Mouse (Mus musculus): ENCODE measurements around the gene Wwc2. TPM values are rescaled to one million over a fixed set of nuclear protein-coding genes. Genes with fewer than 3 reads are reported as not detected.

Gene Wwc2
- polyA plus RNA-seq, 1 experiment from 2014 or later, result 10.6 TPM

DNA sequence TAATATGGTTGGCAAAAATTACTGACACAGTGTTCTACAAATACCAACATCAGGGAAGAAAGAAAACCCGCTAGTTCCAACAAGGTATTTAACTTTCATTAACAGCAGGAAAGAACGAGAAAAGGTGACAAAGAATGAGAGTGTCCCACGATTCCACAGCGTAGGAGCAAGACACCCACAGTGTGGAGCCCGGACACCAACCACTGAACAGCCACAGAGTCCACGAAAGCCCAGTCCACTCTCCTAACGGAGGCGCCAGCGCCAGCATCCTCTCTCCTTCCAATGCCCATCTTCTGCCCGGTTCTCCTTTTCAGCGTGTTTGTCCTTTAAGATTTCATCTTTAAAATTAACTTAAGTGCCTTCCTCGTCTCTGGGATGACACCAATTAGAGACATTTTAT is 61.1 kb downstream of the Wwc2 start:
- DNase-seq (ENCODE audit: low spot score) (no peak), ATAC-seq (replicated peaks; ENCODE audit: low FRiP score, low TSS enrichment, low read depth) (no peak)
- Histone ChIP-seq H3K9me3 (ENCODE audit: control insufficient read depth, low read length) (no peaks in the 10 kb centered on the region), H3K4me3 (ENCODE audit: low read depth, low read length) (no peak overlapping the region), H3K4me1 (replicated peaks; ENCODE audit: control insufficient read depth, insufficient read depth, low read length) (peaks cover 39% of the 10 kb centered on the region), H3K9ac (ENCODE audit: low read length) (no peak overlapping the region), H3K4me2 (ENCODE audit: low read length) (no peak overlapping the region), H3K27me3 (replicated peaks; ENCODE audit: control insufficient read depth, insufficient read depth, low read length) (no peaks in the 10 kb centered on the region), H3K27ac (ENCODE audit: low read depth) (no peak overlapping the region), H3K36me3 (ENCODE audit: control insufficient read depth, insufficient read depth, low read length) (no peaks in the 10 kb centered on the region)
- WGBS, result 93% methylated on average over 12 of the region's 12 CpGs

DNA sequence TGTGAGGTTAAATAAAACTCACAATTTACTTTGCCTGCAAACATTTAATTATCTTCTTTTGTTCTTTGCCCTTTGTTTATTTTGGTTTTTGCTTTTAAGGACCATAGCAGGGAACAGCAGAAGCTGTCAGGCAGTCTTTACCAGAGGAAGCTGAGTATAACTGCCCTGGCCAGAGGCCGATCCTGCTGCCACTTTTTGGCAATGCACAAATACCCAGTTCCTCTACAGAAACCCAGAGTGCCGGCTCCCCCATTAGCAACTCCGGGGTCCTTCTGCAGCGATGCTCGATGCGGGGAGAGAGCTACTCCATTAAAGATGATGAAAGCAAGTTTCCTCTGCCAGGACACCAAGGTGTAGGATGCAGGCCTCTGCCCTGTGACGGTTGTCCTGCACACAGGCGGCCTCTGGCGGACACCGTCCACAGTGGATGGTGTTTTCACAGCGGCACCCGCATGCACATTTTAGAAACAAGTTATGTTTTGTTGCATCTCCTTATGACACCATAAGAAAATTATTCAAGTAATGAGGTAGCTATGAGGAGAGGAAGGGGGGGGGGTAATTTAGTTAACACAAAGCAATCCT is 62.0 kb downstream of the Wwc2 start:
- H3K4me2 ChIP-seq (ENCODE audit: low read length), result no peak overlapping the region
- H3K4me1 ChIP-seq (replicated peaks; ENCODE audit: control insufficient read depth, insufficient read depth, low read length), result peaks cover 31% of the 10 kb centered on the region
- 75% methylated on average over 12 of the region's 12 CpGs for WGBS
- no peaks in the 10 kb centered on the region for H3K27me3 ChIP-seq (replicated peaks; ENCODE audit: control insufficient read depth, insufficient read depth, low read length)
- ATAC-seq (replicated peaks; ENCODE audit: low FRiP score, low TSS enrichment, low read depth) (no peak), DNase-seq (ENCODE audit: low spot score) (no peak)
- H3K27ac ChIP-seq (ENCODE audit: low read depth), result no peak overlapping the region
- H3K36me3 ChIP-seq (ENCODE audit: control insufficient read depth, insufficient read depth, low read length), result no peaks in the 10 kb centered on the region
- no peak overlapping the region for H3K4me3 ChIP-seq (ENCODE audit: low read depth, low read length)
- no peak overlapping the region for H3K9ac ChIP-seq (ENCODE audit: low read length)
- H3K9me3 ChIP-seq (ENCODE audit: control insufficient read depth, low read length), result no peaks in the 10 kb centered on the region

DNA sequence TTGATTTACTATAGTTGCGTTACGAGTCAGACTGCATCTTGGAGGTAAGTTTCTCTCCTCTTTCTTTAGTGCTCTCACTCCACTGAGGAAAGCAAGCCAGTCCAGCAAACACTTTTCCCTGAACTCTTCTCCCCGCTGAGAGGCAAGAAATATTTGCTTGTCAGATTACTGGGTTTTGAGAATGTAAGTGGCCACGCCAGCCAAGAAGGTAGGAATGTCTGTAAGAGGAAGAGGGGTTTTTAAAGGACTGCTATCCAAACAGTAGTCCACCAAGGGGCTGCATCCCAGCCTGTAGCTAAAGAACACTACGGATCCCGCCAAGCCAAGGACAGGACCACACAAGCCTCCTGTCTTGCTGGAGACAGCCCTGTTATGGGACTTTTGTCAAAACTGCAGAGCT is 65.8 kb downstream of the Wwc2 start:
- no peak for DNase-seq (ENCODE audit: low spot score)
- no peak overlapping the region for H3K27ac ChIP-seq (ENCODE audit: low read depth)
- no peak overlapping the region for H3K9ac ChIP-seq (ENCODE audit: low read length)
- no peak for ATAC-seq (replicated peaks; ENCODE audit: low FRiP score, low TSS enrichment, low read depth)
- H3K36me3 ChIP-seq (ENCODE audit: control insufficient read depth, insufficient read depth, low read length), result no peaks in the 10 kb centered on the region
- H3K27me3 ChIP-seq (replicated peaks; ENCODE audit: control insufficient read depth, insufficient read depth, low read length), result no peaks in the 10 kb centered on the region
- no peak overlapping the region for H3K4me2 ChIP-seq (ENCODE audit: low read length)
- H3K9me3 ChIP-seq (ENCODE audit: control insufficient read depth, low read length), result no peaks in the 10 kb centered on the region
- no peak overlapping the region for H3K4me3 ChIP-seq (ENCODE audit: low read depth, low read length)
- H3K4me1 ChIP-seq (replicated peaks; ENCODE audit: control insufficient read depth, insufficient read depth, low read length), result no peaks in the 10 kb centered on the region
- 53% methylated on average over 6 of the region's 6 CpGs for WGBS

DNA sequence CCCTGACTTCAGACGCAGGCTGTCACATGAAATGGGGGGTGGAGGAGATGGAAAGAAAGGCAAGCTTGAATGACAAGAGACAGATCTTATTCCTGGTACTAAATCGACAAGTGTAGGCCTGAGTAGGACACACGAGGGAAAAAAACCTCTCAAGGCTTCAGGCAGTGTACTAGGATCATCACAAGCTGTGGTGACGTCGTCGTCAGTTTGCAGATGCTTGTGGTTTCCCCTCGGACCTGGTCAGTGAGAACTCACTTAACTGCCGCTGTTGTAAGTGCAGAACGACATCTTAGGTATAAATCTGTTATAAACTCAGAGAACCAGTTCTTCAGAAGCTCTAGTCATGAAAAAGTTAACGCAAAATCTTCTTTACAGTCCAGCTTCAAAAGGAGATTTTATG is 67.9 kb downstream of the Wwc2 start:
- Histone ChIP-seq H3K4me2 (ENCODE audit: low read length) (no peak overlapping the region), H3K4me3 (ENCODE audit: low read depth, low read length) (no peak overlapping the region), H3K9ac (ENCODE audit: low read length) (no peak overlapping the region), H3K4me1 (replicated peaks; ENCODE audit: control insufficient read depth, insufficient read depth, low read length) (no peaks in the 10 kb centered on the region), H3K36me3 (ENCODE audit: control insufficient read depth, insufficient read depth, low read length) (peaks cover 3% of the 10 kb centered on the region; the same call in 1 of the 2 replicates), H3K9me3 (ENCODE audit: control insufficient read depth, low read length) (no peaks in the 10 kb centered on the region), H3K27me3 (replicated peaks; ENCODE audit: control insufficient read depth, insufficient read depth, low read length) (no peaks in the 10 kb centered on the region), H3K27ac (ENCODE audit: low read depth) (no peak overlapping the region)
- ATAC-seq (replicated peaks; ENCODE audit: low FRiP score, low TSS enrichment, low read depth), result no peak
- 60% methylated on average over 10 of the region's 10 CpGs for WGBS
- no peak for DNase-seq (ENCODE audit: low spot score)

DNA sequence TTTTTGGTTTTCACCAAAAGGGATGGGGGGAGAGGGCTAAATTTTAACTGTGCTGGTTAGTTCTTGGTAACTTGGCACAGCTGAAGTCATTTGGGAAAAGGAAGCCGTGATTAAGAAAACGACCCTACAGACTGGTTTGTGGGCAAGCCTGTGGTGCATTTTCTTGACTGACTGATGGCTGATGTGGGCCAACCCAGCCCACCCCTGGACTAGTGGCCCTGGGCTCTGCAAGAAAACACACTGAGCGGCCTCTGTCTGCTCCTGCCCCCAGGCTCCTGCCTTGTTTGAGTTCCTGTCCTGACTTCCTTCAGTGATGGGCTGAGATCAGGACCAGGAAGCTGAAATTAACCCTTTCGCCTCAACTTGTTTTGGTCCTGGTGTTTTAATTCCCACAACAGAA is 68.7 kb downstream of the Wwc2 start:
- Histone ChIP-seq H3K4me1 (replicated peaks; ENCODE audit: control insufficient read depth, insufficient read depth, low read length) (no peaks in the 10 kb centered on the region; the same call in 1 of the 2 replicates), H3K27ac (ENCODE audit: low read depth) (no peak overlapping the region), H3K27me3 (replicated peaks; ENCODE audit: control insufficient read depth, insufficient read depth, low read length) (no peaks in the 10 kb centered on the region), H3K36me3 (ENCODE audit: control insufficient read depth, insufficient read depth, low read length) (peaks cover 3% of the 10 kb centered on the region; the same call in 1 of the 2 replicates), H3K9me3 (ENCODE audit: control insufficient read depth, low read length) (no peaks in the 10 kb centered on the region), H3K4me3 (ENCODE audit: low read depth, low read length) (no peak overlapping the region), H3K4me2 (ENCODE audit: low read length) (no peak overlapping the region), H3K9ac (ENCODE audit: low read length) (no peak overlapping the region)
- 71% methylated on average over 4 of the region's 4 CpGs for WGBS
- DNase-seq (ENCODE audit: low spot score) (no peak), ATAC-seq (replicated peaks; ENCODE audit: low FRiP score, low TSS enrichment, low read depth) (no peak)

DNA sequence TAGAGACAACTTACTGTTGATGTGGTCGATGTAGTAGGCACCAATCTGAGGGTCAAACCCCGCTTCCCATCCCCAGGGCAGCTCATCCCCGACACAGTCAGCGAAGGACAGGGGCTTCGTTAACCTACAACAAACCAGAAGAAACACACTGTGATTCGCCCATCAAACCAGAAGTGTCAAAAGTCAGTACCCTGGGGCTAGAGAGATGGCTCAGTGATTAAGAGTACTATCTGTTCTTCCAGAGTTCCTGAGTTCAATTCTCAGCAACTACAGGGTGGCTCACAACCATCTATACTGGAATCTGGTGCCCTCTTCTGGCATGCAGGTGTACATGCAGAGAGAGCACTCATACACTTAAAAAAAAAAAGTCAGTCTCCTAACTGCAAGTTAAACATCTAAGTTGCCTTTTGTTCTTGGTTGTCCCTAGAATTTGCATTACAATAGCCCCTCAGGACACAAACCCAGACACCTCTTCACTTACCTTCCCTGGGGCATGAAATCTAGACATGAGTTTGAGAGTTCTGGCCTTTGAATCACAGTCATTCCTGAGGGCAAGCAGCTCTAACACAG is 70.1 kb downstream of the Wwc2 start:
- Histone ChIP-seq H3K9ac (ENCODE audit: low read length) (no peak overlapping the region), H3K27ac (ENCODE audit: low read depth) (no peak overlapping the region), H3K4me2 (ENCODE audit: low read length) (no peak overlapping the region), H3K36me3 (ENCODE audit: control insufficient read depth, insufficient read depth, low read length) (peaks cover 3% of the 10 kb centered on the region; the same call in 1 of the 2 replicates), H3K4me3 (ENCODE audit: low read depth, low read length) (no peak overlapping the region), H3K27me3 (replicated peaks; ENCODE audit: control insufficient read depth, insufficient read depth, low read length) (no peaks in the 10 kb centered on the region), H3K4me1 (replicated peaks; ENCODE audit: control insufficient read depth, insufficient read depth, low read length) (peaks cover 4% of the 10 kb centered on the region; the same call in 1 of the 2 replicates), H3K9me3 (ENCODE audit: control insufficient read depth, low read length) (no peaks in the 10 kb centered on the region)
- DNase-seq (ENCODE audit: low spot score) (no peak), ATAC-seq (replicated peaks; ENCODE audit: low FRiP score, low TSS enrichment, low read depth) (no peak)
- 94% methylated on average over 6 of the region's 6 CpGs for WGBS

DNA sequence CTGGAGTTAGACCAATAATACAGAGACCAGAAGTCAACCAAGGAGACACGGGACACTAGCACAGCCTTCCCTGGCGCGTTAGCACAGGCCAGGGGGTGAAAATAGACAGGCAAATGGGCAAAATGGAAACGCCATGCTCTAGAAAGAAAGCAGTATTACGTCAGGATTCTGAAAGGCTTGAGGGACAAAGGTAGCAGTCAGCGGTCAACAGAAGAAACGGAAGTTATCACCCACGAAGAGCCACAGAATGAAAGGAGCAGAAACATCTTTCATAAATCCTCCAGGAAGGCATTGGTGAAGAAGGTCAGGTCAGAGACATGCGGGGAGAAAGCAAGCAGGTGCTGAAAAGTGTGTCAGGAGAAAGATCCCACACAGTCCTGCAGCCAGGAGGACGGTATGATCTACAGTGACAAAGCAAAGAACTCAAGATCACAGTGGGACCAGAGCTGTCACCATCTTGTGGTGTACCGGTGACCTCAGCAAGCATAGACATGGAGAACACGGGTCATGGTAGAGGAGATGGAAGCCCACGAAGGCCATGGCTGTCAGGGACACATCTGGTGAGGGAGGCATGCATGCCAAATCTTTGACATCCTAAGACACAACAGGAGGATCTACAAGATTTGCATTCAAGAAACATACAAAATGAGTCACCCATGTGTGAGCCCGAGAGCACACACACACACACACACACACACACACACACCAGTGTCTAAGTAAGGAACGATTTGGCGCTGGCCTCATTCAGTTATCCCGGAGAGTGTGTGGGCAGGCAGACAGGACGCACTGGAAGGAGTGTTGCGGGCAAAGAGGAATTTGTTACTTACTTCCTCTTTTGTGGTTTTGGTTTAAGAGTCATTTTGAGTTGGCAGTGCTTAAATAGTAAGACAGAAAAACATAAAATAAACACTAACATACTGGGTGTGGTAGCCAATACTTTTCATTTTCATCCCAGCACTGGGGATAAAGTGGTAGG is 73.4 kb downstream of the Wwc2 start:
- Histone ChIP-seq H3K36me3 (ENCODE audit: control insufficient read depth, insufficient read depth, low read length) (peaks cover 3% of the 10 kb centered on the region; the same call in 1 of the 2 replicates), H3K9ac (ENCODE audit: low read length) (no peak overlapping the region), H3K4me1 (replicated peaks; ENCODE audit: control insufficient read depth, insufficient read depth, low read length) (peaks cover 7% of the 10 kb centered on the region; the same call in 1 of the 2 replicates), H3K4me3 (ENCODE audit: low read depth, low read length) (no peak overlapping the region), H3K4me2 (ENCODE audit: low read length) (no peak overlapping the region), H3K27me3 (replicated peaks; ENCODE audit: control insufficient read depth, insufficient read depth, low read length) (no peaks in the 10 kb centered on the region), H3K9me3 (ENCODE audit: control insufficient read depth, low read length) (no peaks in the 10 kb centered on the region), H3K27ac (ENCODE audit: low read depth) (no peak overlapping the region)
- 81% methylated on average over 19 of the region's 19 CpGs for WGBS
- ATAC-seq (replicated peaks; ENCODE audit: low FRiP score, low TSS enrichment, low read depth) (no peak), DNase-seq (ENCODE audit: low spot score) (no peak)

DNA sequence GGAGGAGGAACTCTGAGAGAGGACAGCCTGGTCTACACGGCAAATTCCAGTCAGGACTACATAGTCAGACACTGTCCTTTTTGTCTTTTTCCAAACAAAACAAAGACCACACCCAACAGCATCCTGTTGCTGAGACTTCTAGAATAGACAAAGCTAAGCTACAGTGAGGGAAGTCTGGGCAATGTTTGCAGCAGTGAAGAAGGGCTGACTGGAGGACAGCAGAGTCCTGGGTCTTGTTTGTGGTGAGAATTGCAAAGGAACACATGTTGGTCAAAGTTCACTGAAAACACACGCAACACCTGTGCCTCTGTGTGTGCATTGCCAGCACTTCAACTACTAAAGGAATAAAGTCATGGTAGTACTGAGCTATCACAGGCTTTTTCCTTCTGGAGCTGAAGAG is 75.2 kb downstream of the Wwc2 start:
- H3K27ac ChIP-seq (ENCODE audit: low read depth), result no peak overlapping the region
- WGBS, result 84% methylated on average over 2 of the region's 2 CpGs
- H3K9ac ChIP-seq (ENCODE audit: low read length), result no peak overlapping the region
- no peak overlapping the region for H3K4me2 ChIP-seq (ENCODE audit: low read length)
- no peaks in the 10 kb centered on the region for H3K27me3 ChIP-seq (replicated peaks; ENCODE audit: control insufficient read depth, insufficient read depth, low read length)
- no peak overlapping the region for H3K4me3 ChIP-seq (ENCODE audit: low read depth, low read length)
- peaks cover 3% of the 10 kb centered on the region; the same call in 1 of the 2 replicates for H3K36me3 ChIP-seq (ENCODE audit: control insufficient read depth, insufficient read depth, low read length)
- H3K9me3 ChIP-seq (ENCODE audit: control insufficient read depth, low read length), result no peaks in the 10 kb centered on the region
- H3K4me1 ChIP-seq (replicated peaks; ENCODE audit: control insufficient read depth, insufficient read depth, low read length), result peaks cover 7% of the 10 kb centered on the region; the same call in 1 of the 2 replicates
- ATAC-seq (replicated peaks; ENCODE audit: low FRiP score, low TSS enrichment, low read depth), result no peak
- DNase-seq (ENCODE audit: low spot score), result no peak
